Mouse (Mus musculus): ENCODE measurements at regions not wholly inside any gene's neighbourhood (a gene's known extent, or its start where the extent isn't known, plus 50 kb on each side); places are given as distances from the start of the nearest gene placed in this dataset.

- no peaks in the 10 kb centered on the region for H3K36me3 ChIP-seq (ENCODE audit: insufficient read depth, low read length)
Measured at GRCm38 (mm10) chr3:100401080-100401479, 88.0 kb downstream of the Tent5c start.

GRCm38 (mm10) chr3:100397491-100397890 lies 91.6 kb downstream of the Tent5c start:
- TF ChIP-seq CTCF (IDR thresholded peaks at IDR 0.05) = no peak
- DNase-seq (ENCODE audit: low spot score) (no peak), ATAC-seq (ENCODE audit: low FRiP score) (no peak)
- no peaks in the 10 kb centered on the region for H3K36me3 ChIP-seq (ENCODE audit: insufficient read depth, low read length)
- no peak overlapping the region for H3K4me3 ChIP-seq (ENCODE audit: low read depth, low read length)
- WGBS = 88% methylated on average over 3 of the region's 3 CpGs
- H3K4me1 ChIP-seq (ENCODE audit: insufficient read depth, low read length) = no peaks in the 10 kb centered on the region
- no peak overlapping the region for H3K27ac ChIP-seq (ENCODE audit: low read depth, low read length)
- H3K4me2 ChIP-seq (ENCODE audit: low read depth, low read length, poor library complexity, severe bottlenecking) = no peak overlapping the region
- no peak overlapping the region for H3K9ac ChIP-seq (replicated peaks; ENCODE audit: low read length, poor library complexity, severe bottlenecking)
- H3K9me3 ChIP-seq (ENCODE audit: low read length) = no peaks in the 10 kb centered on the region
- H3K27me3 ChIP-seq (ENCODE audit: insufficient read depth, low read length) = no peaks in the 10 kb centered on the region

More at GRCm38 (mm10) chr3:100401080-100401479, 88.0 kb downstream of the Tent5c start:
- Histone ChIP-seq H3K9ac (replicated peaks; ENCODE audit: low read length, poor library complexity, severe bottlenecking) (no peak overlapping the region), H3K4me1 (ENCODE audit: insufficient read depth, low read length) (no peaks in the 10 kb centered on the region), H3K27ac (ENCODE audit: low read depth, low read length) (no peak overlapping the region), H3K27me3 (ENCODE audit: insufficient read depth, low read length) (no peaks in the 10 kb centered on the region), H3K4me3 (ENCODE audit: low read depth, low read length) (no peak overlapping the region), H3K9me3 (ENCODE audit: low read length) (no peaks in the 10 kb centered on the region), H3K4me2 (ENCODE audit: low read depth, low read length, poor library complexity, severe bottlenecking) (no peak overlapping the region)
- WGBS = 96% methylated on average over 1 of the region's 1 CpGs
- DNase-seq (ENCODE audit: low spot score) = no peak
- no peak for TF ChIP-seq CTCF (IDR thresholded peaks at IDR 0.05)
- no peak for ATAC-seq (ENCODE audit: low FRiP score)

- Histone ChIP-seq H3K9ac (replicated peaks; ENCODE audit: low read length, poor library complexity, severe bottlenecking) (no peak overlapping the region), H3K27ac (ENCODE audit: low read depth, low read length) (no peak overlapping the region), H3K36me3 (ENCODE audit: insufficient read depth, low read length) (no peaks in the 10 kb centered on the region), H3K4me2 (ENCODE audit: low read depth, low read length, poor library complexity, severe bottlenecking) (no peak overlapping the region), H3K27me3 (ENCODE audit: insufficient read depth, low read length) (no peaks in the 10 kb centered on the region), H3K4me3 (ENCODE audit: low read depth, low read length) (no peak overlapping the region), H3K9me3 (ENCODE audit: low read length) (no peaks in the 10 kb centered on the region), H3K4me1 (ENCODE audit: insufficient read depth, low read length) (no peaks in the 10 kb centered on the region)
- no peak for ATAC-seq (ENCODE audit: low FRiP score)
- WGBS = 85% methylated on average over 9 of the region's 9 CpGs
- no peak for TF ChIP-seq CTCF (IDR thresholded peaks at IDR 0.05)
- no peak for DNase-seq (ENCODE audit: low spot score)
Measured at GRCm38 (mm10) chr3:100394911-100395604, 94.1 kb downstream of the Tent5c start.

GRCm38 (mm10) chr3:100393956-100394355 lies 95.2 kb downstream of the Tent5c start:
- no peaks in the 10 kb centered on the region for H3K27me3 ChIP-seq (ENCODE audit: insufficient read depth, low read length)
- DNase-seq (ENCODE audit: low spot score) = no peak
- no peak overlapping the region for H3K4me3 ChIP-seq (ENCODE audit: low read depth, low read length)
- WGBS = 88% methylated on average over 1 of the region's 1 CpGs
- H3K36me3 ChIP-seq (ENCODE audit: insufficient read depth, low read length) = no peaks in the 10 kb centered on the region
- H3K9ac ChIP-seq (replicated peaks; ENCODE audit: low read length, poor library complexity, severe bottlenecking) = no peak overlapping the region
- H3K4me2 ChIP-seq (ENCODE audit: low read depth, low read length, poor library complexity, severe bottlenecking) = no peak overlapping the region
- H3K9me3 ChIP-seq (ENCODE audit: low read length) = no peaks in the 10 kb centered on the region
- no peak overlapping the region for H3K27ac ChIP-seq (ENCODE audit: low read depth, low read length)
- ATAC-seq (ENCODE audit: low FRiP score) = no peak
- TF ChIP-seq CTCF (IDR thresholded peaks at IDR 0.05) = no peak
- H3K4me1 ChIP-seq (ENCODE audit: insufficient read depth, low read length) = no peaks in the 10 kb centered on the region

GRCm38 (mm10) chr3:100382181-100382580 lies 106.9 kb downstream of the Tent5c start:
- H3K36me3 ChIP-seq (ENCODE audit: insufficient read depth, low read length) = no peaks in the 10 kb centered on the region
- TF ChIP-seq CTCF (IDR thresholded peaks at IDR 0.05) = no peak
- H3K9ac ChIP-seq (replicated peaks; ENCODE audit: low read length, poor library complexity, severe bottlenecking) = no peak overlapping the region
- no peaks in the 10 kb centered on the region for H3K27me3 ChIP-seq (ENCODE audit: insufficient read depth, low read length)
- H3K4me1 ChIP-seq (ENCODE audit: insufficient read depth, low read length) = no peaks in the 10 kb centered on the region
- ATAC-seq (ENCODE audit: low FRiP score) (no peak), DNase-seq (ENCODE audit: low spot score) (no peak)
- H3K27ac ChIP-seq (ENCODE audit: low read depth, low read length) = no peak overlapping the region
- H3K9me3 ChIP-seq (ENCODE audit: low read length) = no peaks in the 10 kb centered on the region
- no peak overlapping the region for H3K4me2 ChIP-seq (ENCODE audit: low read depth, low read length, poor library complexity, severe bottlenecking)
- no peak overlapping the region for H3K4me3 ChIP-seq (ENCODE audit: low read depth, low read length)
- 33% methylated on average over 1 of the region's 1 CpGs for WGBS

GRCm38 (mm10) chr3:100381363-100381762 lies 107.8 kb downstream of the Tent5c start:
- Histone ChIP-seq H3K9me3 (ENCODE audit: low read length) (no peaks in the 10 kb centered on the region), H3K9ac (replicated peaks; ENCODE audit: low read length, poor library complexity, severe bottlenecking) (no peak overlapping the region), H3K4me1 (ENCODE audit: insufficient read depth, low read length) (no peaks in the 10 kb centered on the region), H3K36me3 (ENCODE audit: insufficient read depth, low read length) (no peaks in the 10 kb centered on the region), H3K4me2 (ENCODE audit: low read depth, low read length, poor library complexity, severe bottlenecking) (no peak overlapping the region), H3K27ac (ENCODE audit: low read depth, low read length) (no peak overlapping the region), H3K27me3 (ENCODE audit: insufficient read depth, low read length) (no peaks in the 10 kb centered on the region), H3K4me3 (ENCODE audit: low read depth, low read length) (no peak overlapping the region)
- DNase-seq (ENCODE audit: low spot score) (no peak), ATAC-seq (ENCODE audit: low FRiP score) (no peak)
- TF ChIP-seq CTCF (IDR thresholded peaks at IDR 0.05) = no peak
- 79% methylated on average over 2 of the region's 2 CpGs for WGBS

All from midbrain, postnatal 0 days (tissue).